Mouse (Mus musculus) megakaryocyte-erythroid progenitor cell, adult 5-6 weeks (primary cell): ENCODE measurements around the gene Qrich2. TPM values are rescaled to one million over a fixed set of nuclear protein-coding genes. Genes with fewer than 3 reads are reported as not detected.
A peak's percentile ranks its signal among the peaks of the same experiment; 100 is the strongest.
"Not testable (repeated sequence)": the region's sequence is repeated elsewhere in the genome, so short reads cannot be mapped to it uniquely, and the experiment has no call there.

ENCODE experiments used
- ATAC-seq: replicated peaks from 2 replicates; pipeline ENCODE4 v1.8.0; 2016; ENCODE audit warnings: mild to moderate bottlenecking, inconsistent platforms; ENCODE audit not compliant: severe bottlenecking, poor library complexity, low FRiP score, low TSS enrichment
- total RNA-seq, 2 experiments: library from RNA; stranded (forward) in 1 of 2; stranded (reverse) in 1 of 2; fragments of 200-1000, 215-1000 nt in 1 of 2; fragments of >200 nt in 1 of 2; fragmentation: Nextera tagmentation in 1 of 2; gene quantifications; 2 replicates each; pipeline ENCODE4 v1.2.3; 2014 to 2017

The Qrich2 gene
- total RNA-seq, 2 experiments from 2014 or later = not detected

DNA sequence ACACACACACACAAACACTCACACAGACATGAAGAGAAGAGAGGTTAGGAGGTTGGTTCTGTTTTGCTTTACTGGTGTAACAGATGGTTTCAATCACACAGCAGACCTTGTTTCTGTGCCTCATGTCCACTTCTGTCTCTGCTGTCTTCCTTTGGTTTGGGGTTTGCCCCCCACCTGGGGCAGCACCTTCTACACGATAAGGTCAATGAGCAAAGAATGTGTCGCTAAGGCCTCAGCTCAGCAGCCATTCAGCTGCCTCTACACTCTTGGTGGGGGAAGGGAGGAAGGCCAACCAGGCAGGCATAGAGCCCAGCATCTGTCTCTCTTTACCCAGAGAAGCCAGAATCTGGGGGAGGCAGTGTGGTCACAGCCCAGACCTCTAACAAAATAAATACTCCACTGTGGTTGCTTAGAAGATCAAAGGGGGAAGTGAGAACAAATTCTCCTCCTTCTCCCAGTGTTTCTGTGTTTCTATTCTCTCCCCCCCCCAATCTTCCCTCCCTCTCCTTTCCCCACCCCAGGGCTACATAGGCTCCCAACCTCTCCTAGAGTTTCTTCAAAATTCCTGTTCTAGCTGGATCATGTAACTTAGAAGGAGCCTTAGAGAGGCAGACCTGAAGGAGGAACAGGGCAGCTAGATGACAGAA lies 47.7 kb downstream of the Qrich2 start:
- no peak for ATAC-seq

DNA sequence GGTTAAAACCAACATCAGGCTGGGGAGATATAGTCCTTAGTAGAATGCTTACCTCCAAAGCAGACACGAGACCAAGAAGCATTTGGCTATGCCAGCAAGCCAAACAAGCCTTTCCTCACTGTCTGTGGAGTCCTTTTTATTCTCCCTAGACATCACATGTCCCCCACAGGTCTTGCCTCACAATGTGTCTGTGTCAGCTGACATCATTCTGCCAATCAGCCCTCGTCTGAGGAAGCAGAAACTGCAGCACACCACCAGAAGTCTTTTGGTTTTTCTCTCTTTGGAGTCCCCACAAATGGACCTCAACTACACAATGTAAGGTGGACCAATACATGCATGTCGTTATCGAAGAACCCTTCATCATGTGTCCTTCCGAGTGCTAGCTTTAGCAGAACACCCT lies 49.0 kb downstream of the Qrich2 start:
- ATAC-seq = no peak

- no peak for ATAC-seq
These were observed 49.7 kb downstream of the Qrich2 start for GRCm38 (mm10) chr11:116416196-116416943.

- ATAC-seq = 0 out of 2 replicates have a peak, but pooled peaks have one; percentile 17
These were observed 52.4 kb downstream of the Qrich2 start for GRCm38 (mm10) chr11:116413631-116414022.

DNA sequence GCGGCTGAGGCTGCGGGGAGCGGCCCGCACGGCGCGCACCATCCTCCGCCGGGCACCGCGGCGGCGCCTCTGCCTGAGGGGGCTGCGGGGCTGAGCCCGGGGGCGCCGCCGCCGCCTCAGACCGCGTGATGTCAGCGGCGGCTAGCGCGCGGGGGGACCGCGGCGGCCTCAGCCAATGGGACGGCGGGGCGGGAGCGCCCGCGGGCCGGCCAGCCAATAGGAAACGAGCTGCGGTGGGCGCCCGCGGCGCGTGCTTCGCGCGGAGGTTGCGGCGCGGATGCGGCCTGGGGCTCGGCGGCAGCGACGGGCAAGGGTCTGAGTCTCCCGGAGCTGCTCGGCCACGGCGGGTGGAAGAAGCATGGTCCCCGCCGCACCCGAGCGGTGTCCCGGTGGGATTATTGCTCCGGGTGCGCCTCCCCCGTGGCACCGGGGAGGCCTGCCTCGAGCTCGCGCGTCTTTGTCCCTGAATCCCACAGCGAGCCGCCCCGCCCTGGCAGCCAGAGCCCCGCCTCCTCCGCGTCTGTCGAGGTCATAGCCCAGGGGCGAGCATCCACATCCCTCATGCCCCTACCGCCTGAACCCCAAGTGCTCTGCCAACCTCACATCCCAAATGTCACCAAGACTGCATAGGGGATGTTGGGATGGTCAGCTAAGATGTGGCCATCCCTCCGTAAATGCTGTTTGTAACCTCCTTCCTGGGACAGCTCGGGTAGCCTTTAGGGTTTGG lies 53.0 kb downstream of the Qrich2 start, which contains the start of gene Rnf157:
Rnf157 (minus strand) TSS at position 129 of the 727 bp plus-strand sequence.
- peak; percentile 50 for ATAC-seq

DNA sequence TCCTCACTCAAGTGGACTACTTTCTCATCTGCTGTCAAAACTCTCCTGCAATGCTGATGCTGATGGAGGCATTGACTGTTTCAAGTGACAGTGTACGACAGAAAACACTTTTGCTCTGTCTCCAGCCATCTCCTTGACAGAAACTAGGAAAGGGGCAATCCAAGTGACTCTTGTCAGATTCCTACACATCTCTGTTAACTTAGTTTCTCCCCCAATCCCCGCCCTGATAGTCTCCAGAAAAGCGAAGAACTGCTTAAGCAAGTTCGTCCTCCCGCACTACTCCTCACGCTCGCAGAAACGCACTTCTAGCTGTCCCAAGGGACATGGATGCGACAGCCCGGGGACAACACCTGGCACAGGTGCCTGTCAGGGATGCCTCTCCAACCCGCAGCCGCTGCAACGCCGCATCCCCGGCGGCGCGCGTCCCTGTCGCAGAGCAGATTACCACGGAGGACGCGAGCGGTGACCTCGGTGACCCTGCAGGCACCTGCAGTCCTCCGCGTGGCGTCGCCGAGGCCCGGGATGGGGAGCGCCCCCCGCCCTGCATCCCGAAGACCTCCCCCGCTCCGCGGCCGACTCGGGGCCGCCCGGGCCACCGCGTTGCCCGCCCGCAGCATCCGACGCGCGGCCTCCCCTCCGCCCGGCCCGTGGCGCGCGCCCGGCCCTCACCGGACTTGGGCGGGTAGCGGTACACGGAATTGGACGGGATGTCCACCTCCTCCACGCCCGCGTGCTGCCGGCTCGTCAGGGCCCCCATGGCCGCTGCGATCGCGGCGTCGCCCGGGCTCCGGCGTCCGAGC lies 53.8 kb downstream of the Qrich2 start:
- ATAC-seq = no peak

DNA sequence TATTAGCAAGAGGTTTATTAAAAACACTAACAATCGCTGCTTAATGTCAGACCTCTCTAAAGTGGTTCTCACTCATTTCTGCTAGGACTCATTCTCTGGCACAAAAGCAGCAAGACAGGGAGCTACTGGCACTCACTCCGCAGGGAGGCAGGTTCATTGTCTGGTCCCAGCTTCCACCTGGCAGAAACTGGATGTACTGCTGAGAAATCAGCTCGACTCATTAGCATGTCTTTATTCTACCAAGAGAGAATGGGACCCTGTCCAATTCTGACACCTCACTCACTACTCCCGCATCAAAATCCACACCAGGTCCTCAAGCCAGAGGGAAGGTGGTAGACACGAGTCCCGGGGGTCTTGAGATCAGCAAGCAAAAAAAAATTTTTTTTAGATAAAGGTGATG lies 54.5 kb downstream of the Qrich2 start:
- no peak for ATAC-seq

DNA sequence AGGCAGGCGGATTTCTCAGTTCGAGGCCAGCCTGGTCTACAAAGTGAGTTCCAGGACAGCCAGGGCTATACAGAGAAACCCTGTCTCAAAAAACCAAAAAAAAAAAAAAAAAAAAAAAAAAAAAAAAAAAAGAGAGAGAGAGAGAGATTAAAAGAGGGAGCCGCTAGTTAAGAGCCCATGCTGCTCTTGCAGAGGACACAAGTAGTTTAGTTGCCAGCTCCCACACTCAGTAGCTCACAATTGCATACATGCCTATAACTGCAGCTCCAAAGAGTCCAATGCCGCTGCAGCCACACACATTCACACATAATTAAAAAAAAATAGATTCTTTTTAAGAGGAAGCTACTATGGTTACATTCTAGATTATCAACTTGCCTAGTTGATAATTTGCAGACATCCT lies 55.6 kb downstream of the Qrich2 start:
- ATAC-seq = not testable (repeated sequence)

- no peak for ATAC-seq
These were observed 57.0 kb downstream of the Qrich2 start for GRCm38 (mm10) chr11:116409008-116409407.

GRCm38 (mm10) chr11:116406231-116406728 lies 59.8 kb downstream of the Qrich2 start:
- ATAC-seq = no peak

- ATAC-seq = no peak
These were observed 60.4 kb downstream of the Qrich2 start for GRCm38 (mm10) chr11:116405601-116406000.

DNA sequence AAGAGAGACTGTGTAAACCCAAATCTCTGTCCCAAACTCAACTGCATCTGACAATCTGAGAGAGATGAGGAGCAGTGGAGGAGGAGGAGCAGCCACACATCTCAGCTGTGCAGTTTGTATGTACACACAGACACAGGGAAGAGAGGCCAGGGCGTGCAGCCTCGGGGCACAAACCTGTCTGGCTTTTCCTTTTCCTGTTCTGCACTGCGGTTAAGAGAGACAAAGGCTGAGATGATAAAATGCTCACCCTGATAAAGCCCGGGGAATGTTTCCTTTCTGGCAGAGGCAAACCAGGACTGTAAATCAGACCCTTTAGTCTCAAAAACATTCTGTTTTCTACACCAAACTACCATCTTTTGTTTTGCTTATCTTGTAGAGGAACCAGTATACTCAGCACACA lies 65.5 kb downstream of the Qrich2 start:
- peak; percentile 50; the same call in 1 of the 2 replicates for ATAC-seq

GRCm38 (mm10) chr11:116398348-116398677 lies 67.7 kb downstream of the Qrich2 start:
- no peak for ATAC-seq

DNA sequence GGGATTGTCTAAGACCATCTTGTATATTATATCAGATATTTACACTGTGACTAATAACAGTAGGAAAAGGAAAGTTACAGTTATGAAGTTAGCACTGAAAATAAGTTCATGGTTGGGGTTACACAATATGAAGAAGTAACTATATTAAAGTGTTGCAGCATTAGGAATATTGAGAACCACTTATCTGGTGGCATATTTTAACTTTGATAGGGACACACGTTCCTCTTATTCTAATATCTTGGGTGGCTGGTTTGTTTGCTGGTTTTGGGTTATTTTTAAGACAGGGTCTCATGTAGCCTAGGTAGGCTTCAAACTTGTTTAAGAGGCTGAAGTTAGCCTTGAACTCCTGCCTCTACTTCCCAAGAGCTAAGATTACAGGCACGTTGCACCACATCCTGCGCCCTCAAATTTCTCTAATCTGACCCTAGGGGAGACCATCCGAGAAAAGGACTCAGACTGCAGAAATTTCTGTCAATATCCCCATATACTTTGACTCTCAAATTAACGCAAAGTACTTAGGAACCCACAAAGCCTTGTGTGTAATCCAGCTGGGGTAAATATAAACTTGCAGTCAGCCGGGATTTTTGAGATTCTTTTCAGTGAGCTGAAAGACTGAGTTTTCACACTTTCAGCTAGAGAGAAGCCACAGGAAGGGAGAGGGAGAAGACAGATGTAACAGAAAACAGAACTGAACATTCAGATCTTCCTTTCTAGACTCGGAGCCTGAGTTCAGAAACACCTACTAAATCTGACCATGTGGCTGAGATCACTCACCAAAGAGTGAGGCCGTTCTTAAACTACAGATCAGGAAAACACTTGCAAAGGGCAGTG lies 68.3 kb downstream of the Qrich2 start:
- ATAC-seq = no peak

DNA sequence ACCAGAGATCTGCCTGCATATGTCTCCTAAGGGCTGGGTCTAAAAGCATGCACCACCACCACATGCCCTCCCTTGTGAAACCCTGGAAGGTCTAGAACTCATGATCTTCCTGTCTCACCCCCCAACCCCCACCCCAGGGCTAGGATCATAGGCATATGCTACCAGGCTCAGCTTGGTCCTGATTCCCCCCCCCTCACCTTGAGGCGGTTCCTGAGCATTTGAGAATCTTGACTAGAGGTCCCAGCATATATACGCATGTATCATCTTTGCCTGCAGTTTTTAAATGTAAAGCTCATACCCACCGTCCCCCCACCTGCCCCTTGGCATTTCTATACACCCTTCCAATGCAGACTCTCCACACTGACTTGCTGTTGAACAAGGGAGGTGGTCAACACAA lies 69.1 kb downstream of the Qrich2 start:
- no peak for ATAC-seq

- ATAC-seq = no peak
These were observed 69.6 kb downstream of the Qrich2 start for GRCm38 (mm10) chr11:116396276-116396933.

GRCm38 (mm10) chr11:116394769-116395168 lies 71.3 kb downstream of the Qrich2 start:
- ATAC-seq = peak; percentile 47; the same call in 1 of the 2 replicates
